Mouse (Mus musculus) megakaryocyte progenitor cell, adult 5-6 weeks (primary cell): Measurements from ENCODE around the gene Myo1a. TPM values are rescaled to one million over a fixed set of nuclear protein-coding genes. Genes with fewer than 3 reads are reported as not detected.
A peak's percentile ranks its signal among the peaks of the same experiment; 100 is the strongest.

Experiments used
- ATAC-seq: replicated peaks from 2 replicates; pipeline ENCODE4 v1.8.0; 2016; ENCODE audit warnings: mild to moderate bottlenecking, moderate TSS enrichment, inconsistent platforms; ENCODE audit not compliant: poor library complexity
- total RNA-seq, 2 experiments: library from RNA; stranded (forward) in 1 of 2; stranded (reverse) in 1 of 2; fragments of 157-497, 149-512 nt in 1 of 2; fragments of 200-1000 nt in 1 of 2; gene quantifications; 2 replicates each; pipeline versions ENCODE4 v1.2.3 to v1.2.4; 2015 to 2017

Gene Myo1a
- total RNA-seq, 2 experiments from 2014 or later, result 0.15 to 0.37 TPM

- ATAC-seq, result peak; percentile 20
Observed at GRCm38 (mm10) chr10:127725136-127725535, 20.2 kb downstream of the Myo1a start.

GRCm38 (mm10) chr10:127728437-127728836 lies 23.5 kb downstream of the Myo1a start:
- ATAC-seq, result no peak

- ATAC-seq, result peak; percentile 61
Observed at GRCm38 (mm10) chr10:127730285-127730932, 25.4 kb downstream of the Myo1a start.

- peak; percentile 9; the same call in 1 of the 2 replicates for ATAC-seq
Observed at GRCm38 (mm10) chr10:127730933-127731310, 26.0 kb downstream of the Myo1a start.

GRCm38 (mm10) chr10:127731397-127731796 lies 26.4 kb downstream of the Myo1a start:
- ATAC-seq, result peak; percentile 27

GRCm38 (mm10) chr10:127734434-127734833 lies 29.5 kb downstream of the Myo1a start:
- peak; percentile 31 for ATAC-seq

GRCm38 (mm10) chr10:127736266-127736665 lies 31.3 kb downstream of the Myo1a start:
- no peak for ATAC-seq

- peak; percentile 43 for ATAC-seq
Observed at GRCm38 (mm10) chr10:127736916-127737315, 31.9 kb downstream of the Myo1a start.

- ATAC-seq, result no peak
Observed at GRCm38 (mm10) chr10:127737552-127737951, 32.6 kb downstream of the Myo1a start.

GRCm38 (mm10) chr10:127738151-127738882 lies 33.3 kb downstream of the Myo1a start:
- no peak for ATAC-seq

- peak; percentile 60 for ATAC-seq
Observed at GRCm38 (mm10) chr10:127739083-127739660, 34.2 kb downstream of the Myo1a start, which contains the start of gene Zbtb39. Gene Zbtb39 (plus strand): TSS chr10:127739538.

GRCm38 (mm10) chr10:127739661-127740161 lies 34.7 kb downstream of the Myo1a start:
- ATAC-seq, result peak; percentile 11; the same call in 1 of the 2 replicates

- ATAC-seq, result peak; percentile 62
Observed at GRCm38 (mm10) chr10:127744661-127745060, 39.7 kb downstream of the Myo1a start.

- 0 out of 2 replicates have a peak, but pooled peaks have one; percentile 21 for ATAC-seq
Observed at GRCm38 (mm10) chr10:127745886-127746285, 40.9 kb downstream of the Myo1a start.

- ATAC-seq, result no peak
Observed at GRCm38 (mm10) chr10:127747254-127747653, 42.3 kb downstream of the Myo1a start.

- 0 out of 2 replicates have a peak, but pooled peaks have one; percentile 8 for ATAC-seq
Observed at GRCm38 (mm10) chr10:127748847-127749612, 44.1 kb downstream of the Myo1a start.

GRCm38 (mm10) chr10:127750136-127750777 lies 45.3 kb downstream of the Myo1a start:
- no peak for ATAC-seq

GRCm38 (mm10) chr10:127751548-127751947 lies 46.6 kb downstream of the Myo1a start, which contains the start of gene Gpr182:
Gene Gpr182 (minus strand): TSS chr10:127751732.
- no peak for ATAC-seq

- 0 out of 2 replicates have a peak, but pooled peaks have one; percentile 6 for ATAC-seq
Observed at GRCm38 (mm10) chr10:127754566-127755166, 49.7 kb downstream of the Myo1a start.

- no peak for ATAC-seq
Observed at GRCm38 (mm10) chr10:127755246-127755645, 50.3 kb downstream of the Myo1a start.
